Comparison of ENCODE assay signal across 8 mouse cellular contexts in genomic region chr10:39730976-39731735, GRCm38 (mm10). TPM values are rescaled to one million over a fixed set of nuclear protein-coding genes. Genes with fewer than 3 reads are reported as not detected.
DNase-seq lines count a peak whose midpoint lies in the region; ATAC-seq and TF ChIP-seq lines count a peak whose summit lies in the region.

No protein-coding gene starts in this region.

- POLR2A ChIA-PET in Patski (lab: Charles Lee), result interaction anchor here (0.6 to 1.5 kb wide), 4 partner anchors 105 to 477 kb away, joined by 3 read pairs; no protein-coding TSS in a partner anchor

- H3K9me3 ChIP-seq in hindbrain, embryonic 11.5 days (ENCODE audit: control insufficient read depth, low read length), result no peaks in the 10 kb centered on the region

- under 1% methylated on average over 48 of the region's 66 CpGs for WGBS in hindbrain, embryonic 11.5 days

- H3K4me2 ChIP-seq in hindbrain, embryonic 11.5 days (replicated peaks; ENCODE audit: low read depth, low read length), result peak overlapping the region; percentile 54

- peak; percentile 24 for DNase-seq in Patski (ENCODE audit: low read depth, low spot score)
- DNase-seq in cerebellum, adult 9-11 months, result peak; percentile 96
- peak; percentile 80 to 85 for DNase-seq in frontal cortex, postnatal 10 days (ENCODE audit: low spot score in 2 of 2)
- peak; percentile 95 for DNase-seq in hindbrain, embryonic 11.5 days (ENCODE audit: low spot score)
- DNase-seq in layer of hippocampus, postnatal 25 days (ENCODE audit: extremely low spot score in 1 of 2, low spot score in 1 of 2), result peak; percentile 73 to 74
- DNase-seq in lung, postnatal 25 days (ENCODE audit: low spot score), result peak; percentile 94
- DNase-seq in retina, adult 2 months (ENCODE audit: low read depth, low spot score), result peak; percentile 87
- DNase-seq in urinary bladder, postnatal 10 days (ENCODE audit: low spot score), result peak; percentile 71

- peak; percentile 83 for ATAC-seq in Patski
- ATAC-seq in hindbrain, embryonic 11.5 days (ENCODE audit: low FRiP score), result peak; percentile 93

- peak overlapping the region; percentile 88 for H3K4me3 ChIP-seq in hindbrain, embryonic 11.5 days (ENCODE audit: low read depth, low read length)

- no peak for TF ChIP-seq CTCF in Patski (IDR thresholded peaks at IDR 0.05)

- H3K27ac ChIP-seq in hindbrain, embryonic 11.5 days (ENCODE audit: low read depth, low read length), result peak overlapping the region; percentile 99

- CTCF ChIA-PET in Patski (lab: Charles Lee), result interaction anchor here (1.4 to 1.5 kb wide), 2 partner anchors 211 to 560 kb away, joined by 3 read pairs; no protein-coding TSS in a partner anchor

- in situ Hi-C loops in Patski (cut with MboI; ENCODE audit: low pct_unique_long_range_greater_than_20kb), result no loop called here

- H3K27me3 ChIP-seq in Patski, result no peaks in the 10 kb centered on the region
- H3K27me3 ChIP-seq in hindbrain, embryonic 11.5 days (ENCODE audit: control insufficient read depth, insufficient read depth, low read length), result no peaks in the 10 kb centered on the region

- no peaks in the 10 kb centered on the region for H3K4me1 ChIP-seq in hindbrain, embryonic 11.5 days (replicated peaks; ENCODE audit: control insufficient read depth, insufficient read depth, low read length)

- H3K9ac ChIP-seq in hindbrain, embryonic 11.5 days (ENCODE audit: low read depth, low read length), result peak overlapping the region; percentile 95

- no peaks in the 10 kb centered on the region for H3K36me3 ChIP-seq in hindbrain, embryonic 11.5 days (ENCODE audit: control insufficient read depth, insufficient read depth, low read length)

RNA-seq across cellular contexts. Expression of gene Rev3l, which starts 0.8 kb away (rescaled TPM):
- 21.8 TPM for polyA plus RNA-seq in Patski (2021)
- polyA plus RNA-seq in hindbrain, embryonic 11.5 days (2014; fragmentation: Nextera tagmentation; extraction: Ambion mirVana), result 17.2 and 23.7 TPM in 2 replicates
- 10 to 100 TPM; 33.9 to 43.4 TPM for total RNA-seq in layer of hippocampus, postnatal 25 days (2021)

Comparison
In these comparisons a context has a peak if more than half of its experiments do, and no peak if none do; other contexts are left out.
1. Peak in every context shown above with its lines: DNase-seq, ATAC-seq, H3K4me3 ChIP-seq and H3K27ac ChIP-seq.
2. DNase-seq: peak in every context shown above with its lines; median percentile 96 in cerebellum, adult 9-11 months; 95 in hindbrain, embryonic 11.5 days; 94 in lung, postnatal 25 days; 87 in retina, adult 2 months; 82 in frontal cortex, postnatal 10 days; 74 in layer of hippocampus, postnatal 25 days; 71 in urinary bladder, postnatal 10 days; 24 in Patski.